Mouse (Mus musculus) liver, postnatal 0 days (tissue): ENCODE measurements around the gene Ranbp10.
A peak's percentile ranks its signal among the peaks of the same experiment; 100 is the strongest.

ENCODE experiments used
- CTCF ChIP-seq: sonication (generic); IDR thresholded peaks from 2 replicates; pipeline ENCODE4 v1.5.1; 2016; ENCODE audit warnings: antibody characterized with exemption, low read depth
- EP300 ChIP-seq: IDR thresholded peaks from 2 replicates; pipeline ENCODE4 v1.6.1; 2016; ENCODE audit warnings: antibody characterized with exemption, low read depth, mild to moderate bottlenecking

DNA sequence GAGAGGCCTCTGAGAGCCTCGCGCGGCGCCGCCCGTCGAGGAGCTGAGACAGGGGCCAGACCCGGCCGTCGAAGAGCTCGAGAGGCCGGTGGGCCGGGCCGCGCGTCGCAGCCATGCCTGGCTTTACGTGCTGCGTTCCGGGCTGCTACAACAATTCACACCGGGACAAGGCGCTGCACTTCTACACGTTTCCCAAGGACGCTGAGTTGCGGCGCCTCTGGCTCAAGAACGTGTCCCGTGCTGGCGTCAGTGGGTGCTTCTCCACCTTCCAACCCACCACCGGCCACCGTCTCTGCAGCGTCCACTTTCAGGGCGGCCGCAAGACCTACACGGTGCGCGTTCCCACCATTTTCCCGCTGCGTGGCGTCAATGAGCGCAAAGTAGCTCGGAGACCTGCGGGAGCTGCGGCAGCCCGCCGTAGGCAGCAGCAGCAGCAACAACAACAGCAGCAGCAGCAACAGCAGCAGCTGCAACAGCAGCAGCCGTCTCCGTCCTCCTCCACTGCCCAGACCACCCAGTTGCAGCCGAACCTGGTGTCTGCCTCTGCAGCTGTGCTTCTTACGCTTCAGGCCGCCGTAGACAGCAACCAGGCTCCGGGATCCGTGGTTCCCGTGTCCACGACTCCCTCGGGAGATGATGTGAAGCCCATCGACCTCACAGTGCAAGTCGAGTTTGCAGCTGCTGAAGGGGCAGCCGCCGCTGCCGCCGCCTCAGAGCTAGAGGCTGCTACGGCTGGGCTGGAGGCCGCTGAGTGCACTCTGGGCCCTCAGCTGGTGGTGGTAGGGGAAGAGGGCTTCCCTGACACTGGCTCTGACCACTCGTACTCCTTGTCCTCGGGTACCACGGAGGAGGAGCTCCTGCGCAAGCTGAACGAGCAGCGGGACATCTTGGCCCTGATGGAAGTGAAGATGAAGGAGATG, 28.4 kb upstream of the Ranbp10 start:
- TF ChIP-seq EP300: no peak
- peak; percentile 10; the same call in 1 of the 2 replicates for TF ChIP-seq CTCF
